Mouse (Mus musculus) stomach, postnatal 0 days (tissue): ENCODE measurements at regions not wholly inside any gene's neighbourhood (a gene's known extent, or its start where the extent isn't known, plus 50 kb on each side); places are given as distances from the start of the nearest gene placed in this dataset.
"Not testable (repeated sequence)": the region's sequence is repeated elsewhere in the genome, so short reads cannot be mapped to it uniquely, and the experiment has no call there.

Experiments used
- CTCF ChIP-seq: IDR thresholded peaks from 2 replicates; pipeline ENCODE4 v1.5.1; 2016; ENCODE audit warnings: antibody characterized with exemption, low read depth, mild to moderate bottlenecking, moderate library complexity
- EP300 ChIP-seq: optimal IDR thresholded peaks from 2 replicates; pipeline ENCODE3; 2016; ENCODE audit warnings: antibody characterized with exemption

GRCm38 (mm10) chr14:52847970-52848369 lies 352.4 kb upstream of the Olfr1507 start:
- not testable (repeated sequence) for TF ChIP-seq CTCF, EP300
